Mouse (Mus musculus): ENCODE measurements around the gene Gm17359. TPM values are rescaled to one million over a fixed set of nuclear protein-coding genes. Genes with fewer than 3 reads are reported as not detected.

The Gm17359 gene
- polyA plus RNA-seq, 1 experiment from 2014 or later, result not detected

- no peak overlapping the region for H3K4me2 ChIP-seq (replicated peaks)
- H3K9me3 ChIP-seq (ENCODE audit: control insufficient read depth, low read length), result no peaks in the 10 kb centered on the region
- ATAC-seq (ENCODE audit: low FRiP score) (no peak), DNase-seq (ENCODE audit: low spot score) (no peak)
- no peak overlapping the region for H3K4me3 ChIP-seq (replicated peaks; ENCODE audit: low read length)
- no peaks in the 10 kb centered on the region for H3K4me1 ChIP-seq (replicated peaks; ENCODE audit: control insufficient read depth, insufficient read depth, low read length)
- 89% methylated on average over 15 of the region's 15 CpGs for WGBS
- no peaks in the 10 kb centered on the region for H3K27me3 ChIP-seq (ENCODE audit: control insufficient read depth, insufficient read depth, low read length)
- H3K27ac ChIP-seq, result no peak overlapping the region
- H3K36me3 ChIP-seq (replicated peaks; ENCODE audit: control insufficient read depth, insufficient read depth), result no peaks in the 10 kb centered on the region
- H3K9ac ChIP-seq, result no peak overlapping the region
Observed at GRCm38 (mm10) chr3:79299401-79299800, 37.1 kb upstream of the Gm17359 start.

GRCm38 (mm10) chr3:79308605-79309004 is 27.9 kb upstream of the Gm17359 start:
- no peak for DNase-seq (ENCODE audit: low spot score)
- Histone ChIP-seq H3K27me3 (ENCODE audit: control insufficient read depth, insufficient read depth, low read length) (no peaks in the 10 kb centered on the region), H3K27ac (no peak overlapping the region), H3K4me2 (replicated peaks) (no peak overlapping the region), H3K36me3 (replicated peaks; ENCODE audit: control insufficient read depth, insufficient read depth) (no peaks in the 10 kb centered on the region), H3K4me1 (replicated peaks; ENCODE audit: control insufficient read depth, insufficient read depth, low read length) (no peaks in the 10 kb centered on the region), H3K9me3 (ENCODE audit: control insufficient read depth, low read length) (no peaks in the 10 kb centered on the region), H3K9ac (no peak overlapping the region), H3K4me3 (replicated peaks; ENCODE audit: low read length) (no peak overlapping the region)
- no peak for ATAC-seq (ENCODE audit: low FRiP score)
- WGBS, result 91% methylated on average over 4 of the region's 4 CpGs

DNA sequence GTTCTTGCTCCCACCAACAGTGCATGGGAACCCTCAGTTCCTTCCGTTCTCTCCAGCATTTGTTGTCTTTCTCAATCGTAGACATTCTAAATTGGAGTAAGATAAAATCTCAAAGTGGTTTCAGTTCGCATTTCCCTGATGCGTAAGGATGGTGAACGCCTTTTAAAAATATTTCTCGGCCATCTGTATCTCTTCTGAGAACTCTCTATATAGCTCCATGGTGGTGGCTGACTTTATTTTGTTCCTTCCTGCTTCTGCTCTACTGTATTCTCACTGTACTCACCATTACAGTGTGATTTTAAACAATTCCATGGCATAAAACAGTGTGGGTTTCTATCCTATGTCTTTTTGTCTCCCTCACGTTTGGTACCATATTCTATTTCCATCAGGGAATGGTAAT is 26.3 kb upstream of the Gm17359 start:
- Histone ChIP-seq H3K27me3 (ENCODE audit: control insufficient read depth, insufficient read depth, low read length) (no peaks in the 10 kb centered on the region), H3K36me3 (replicated peaks; ENCODE audit: control insufficient read depth, insufficient read depth) (no peaks in the 10 kb centered on the region), H3K4me3 (replicated peaks; ENCODE audit: low read length) (no peak overlapping the region), H3K9ac (no peak overlapping the region), H3K27ac (no peak overlapping the region), H3K4me1 (replicated peaks; ENCODE audit: control insufficient read depth, insufficient read depth, low read length) (peaks cover 9% of the 10 kb centered on the region), H3K4me2 (replicated peaks) (no peak overlapping the region), H3K9me3 (ENCODE audit: control insufficient read depth, low read length) (no peaks in the 10 kb centered on the region)
- ATAC-seq (ENCODE audit: low FRiP score) (no peak), DNase-seq (ENCODE audit: low spot score) (no peak)
- 82% methylated on average over 7 of the region's 7 CpGs for WGBS

- Histone ChIP-seq H3K27ac (no peak overlapping the region), H3K4me2 (replicated peaks) (no peak overlapping the region), H3K9ac (no peak overlapping the region), H3K9me3 (ENCODE audit: control insufficient read depth, low read length) (no peaks in the 10 kb centered on the region), H3K4me1 (replicated peaks; ENCODE audit: control insufficient read depth, insufficient read depth, low read length) (peaks cover 9% of the 10 kb centered on the region), H3K4me3 (replicated peaks; ENCODE audit: low read length) (no peak overlapping the region), H3K27me3 (ENCODE audit: control insufficient read depth, insufficient read depth, low read length) (no peaks in the 10 kb centered on the region), H3K36me3 (replicated peaks; ENCODE audit: control insufficient read depth, insufficient read depth) (no peaks in the 10 kb centered on the region)
- ATAC-seq (ENCODE audit: low FRiP score), result no peak
- no peak for DNase-seq (ENCODE audit: low spot score)
Observed at GRCm38 (mm10) chr3:79311895-79312294, 24.6 kb upstream of the Gm17359 start.

DNA sequence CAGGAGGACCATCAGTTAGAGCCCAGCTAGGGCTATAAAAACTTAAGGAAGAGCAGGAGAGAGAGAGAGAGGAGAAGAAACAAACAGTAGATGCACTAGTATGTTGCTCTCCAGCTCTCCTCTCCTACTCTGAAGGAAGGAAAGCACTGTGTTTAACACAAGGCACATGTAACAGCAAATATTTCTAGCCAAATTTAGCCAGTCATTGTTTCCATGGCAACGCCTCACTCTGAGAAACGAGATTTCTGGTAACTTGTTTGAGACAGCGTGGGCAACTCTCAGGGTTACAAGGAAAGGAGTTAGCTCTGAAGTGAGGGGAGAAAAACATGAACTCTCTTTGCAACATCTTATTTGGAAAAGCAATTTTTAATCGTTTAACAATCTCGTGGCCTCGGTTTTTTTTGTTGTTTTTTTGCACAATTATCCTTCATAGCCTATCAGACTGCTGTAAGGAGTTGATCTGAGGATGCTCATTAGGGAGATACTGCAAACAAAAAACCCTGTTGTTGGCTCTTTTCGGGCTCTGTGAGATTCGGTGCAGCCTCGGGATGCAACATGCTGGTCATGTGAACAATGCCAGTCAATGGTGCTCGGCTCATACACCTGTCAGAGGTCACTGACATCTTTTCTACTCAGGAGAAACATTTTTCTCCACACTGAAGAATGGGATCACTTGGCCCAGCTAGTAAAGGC is 22.3 kb upstream of the Gm17359 start:
- Histone ChIP-seq H3K9ac (no peak overlapping the region), H3K36me3 (replicated peaks; ENCODE audit: control insufficient read depth, insufficient read depth) (no peaks in the 10 kb centered on the region), H3K4me2 (replicated peaks) (no peak overlapping the region), H3K9me3 (ENCODE audit: control insufficient read depth, low read length) (no peaks in the 10 kb centered on the region), H3K4me3 (replicated peaks; ENCODE audit: low read length) (no peak overlapping the region), H3K27me3 (ENCODE audit: control insufficient read depth, insufficient read depth, low read length) (no peaks in the 10 kb centered on the region), H3K4me1 (replicated peaks; ENCODE audit: control insufficient read depth, insufficient read depth, low read length) (peaks cover 9% of the 10 kb centered on the region), H3K27ac (no peak overlapping the region)
- WGBS, result 42% methylated on average over 10 of the region's 10 CpGs
- ATAC-seq (ENCODE audit: low FRiP score) (no peak; the same call in 1 of the 2 replicates), DNase-seq (ENCODE audit: low spot score) (peak; percentile 74)

DNA sequence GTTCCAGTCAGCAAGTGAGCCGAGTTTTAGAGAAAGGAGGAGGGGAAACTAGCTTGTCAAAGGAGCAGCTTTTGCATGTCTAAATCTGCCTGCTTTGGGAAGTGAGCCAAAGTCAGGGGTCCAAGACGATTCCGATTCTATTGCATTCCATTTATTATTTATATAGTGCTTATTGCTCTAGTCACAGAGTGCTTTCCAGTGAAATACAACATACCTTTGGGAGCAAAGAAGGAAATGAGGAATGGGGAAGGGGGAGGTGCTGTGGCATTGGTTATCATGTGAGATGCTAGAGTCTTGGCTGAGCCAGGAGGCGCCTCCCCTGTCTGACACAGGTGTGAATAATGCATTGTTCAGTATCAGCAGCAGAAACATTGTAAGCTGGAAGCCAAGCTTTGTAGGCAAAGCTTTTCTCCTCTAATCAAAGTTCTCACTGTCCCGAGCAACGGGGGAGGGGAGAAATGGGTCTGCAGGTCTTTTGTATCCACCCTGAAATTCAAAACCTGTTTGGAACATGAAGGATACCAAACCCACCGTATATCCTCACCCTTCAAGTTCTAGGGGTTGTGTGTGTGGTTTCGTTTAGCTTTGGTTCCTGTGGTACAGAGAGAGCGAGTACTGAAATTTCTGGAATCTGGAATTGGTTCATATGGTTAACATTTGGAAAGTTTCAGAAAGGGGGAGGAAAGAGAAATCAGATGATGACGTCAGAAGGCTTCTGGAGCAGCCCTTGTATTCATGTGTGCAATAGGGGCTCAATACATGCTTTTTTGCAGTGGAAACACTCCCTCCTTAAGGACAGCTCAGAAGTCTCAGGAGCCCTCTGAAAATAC is 11.5 kb upstream of the Gm17359 start:
- Histone ChIP-seq H3K27me3 (ENCODE audit: control insufficient read depth, insufficient read depth, low read length) (no peaks in the 10 kb centered on the region), H3K36me3 (replicated peaks; ENCODE audit: control insufficient read depth, insufficient read depth) (no peaks in the 10 kb centered on the region), H3K4me3 (replicated peaks; ENCODE audit: low read length) (no peak overlapping the region), H3K27ac (0 out of 2 replicates have a peak overlapping the region, but pooled peaks have one; percentile 7), H3K4me2 (replicated peaks) (peak overlapping the region; percentile 15; the same call in 1 of the 2 replicates), H3K9me3 (ENCODE audit: control insufficient read depth, low read length) (no peaks in the 10 kb centered on the region), H3K4me1 (replicated peaks; ENCODE audit: control insufficient read depth, insufficient read depth, low read length) (peaks cover 16% of the 10 kb centered on the region; the same call in 1 of the 2 replicates), H3K9ac (no peak overlapping the region)
- WGBS, result 43% methylated on average over 10 of the region's 10 CpGs
- ATAC-seq (ENCODE audit: low FRiP score) (peak; percentile 70), DNase-seq (ENCODE audit: low spot score) (peak; percentile 61)

DNA sequence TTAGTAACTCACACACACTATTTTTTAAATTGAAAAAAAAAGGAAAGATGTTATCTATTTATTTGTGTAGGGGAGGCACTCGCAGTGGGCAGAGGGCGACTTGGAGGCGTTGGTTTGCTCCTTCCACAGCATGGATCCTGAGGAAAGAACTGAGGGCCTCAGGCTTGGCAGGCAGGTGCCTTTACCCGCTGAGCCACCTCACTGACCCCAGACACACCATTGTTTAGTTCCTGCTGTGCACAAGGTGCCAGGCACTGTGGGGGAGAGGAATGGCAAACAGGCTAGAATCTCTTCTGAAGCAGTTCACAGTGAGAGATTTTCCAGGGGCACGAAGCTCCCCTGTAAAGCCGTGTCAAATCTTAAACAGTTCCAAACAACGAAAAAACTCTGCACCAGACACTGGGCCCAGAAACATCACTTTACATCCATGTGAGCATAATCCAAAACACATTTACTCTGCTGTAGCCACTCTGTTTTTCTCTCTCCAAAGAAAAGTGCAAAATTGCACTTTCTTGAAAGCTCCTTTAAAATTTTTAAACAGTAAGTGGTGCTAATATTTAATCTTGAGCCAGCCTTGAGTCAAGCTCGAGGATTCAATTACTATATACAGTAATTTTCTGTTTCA is 6.7 kb upstream of the Gm17359 start:
- 18% methylated on average over 8 of the region's 8 CpGs for WGBS
- no peak overlapping the region for H3K4me2 ChIP-seq (replicated peaks)
- no peak overlapping the region for H3K4me3 ChIP-seq (replicated peaks; ENCODE audit: low read length)
- H3K27me3 ChIP-seq (ENCODE audit: control insufficient read depth, insufficient read depth, low read length), result no peaks in the 10 kb centered on the region
- no peak overlapping the region for H3K9ac ChIP-seq
- no peaks in the 10 kb centered on the region for H3K36me3 ChIP-seq (replicated peaks; ENCODE audit: control insufficient read depth, insufficient read depth)
- H3K4me1 ChIP-seq (replicated peaks; ENCODE audit: control insufficient read depth, insufficient read depth, low read length), result peaks cover 11% of the 10 kb centered on the region; the same call in 1 of the 2 replicates
- H3K27ac ChIP-seq, result no peak overlapping the region
- ATAC-seq (ENCODE audit: low FRiP score) (no peak), DNase-seq (ENCODE audit: low spot score) (no peak)
- no peaks in the 10 kb centered on the region for H3K9me3 ChIP-seq (ENCODE audit: control insufficient read depth, low read length)

- ATAC-seq (ENCODE audit: low FRiP score) (no peak), DNase-seq (ENCODE audit: low spot score) (no peak)
- H3K9ac ChIP-seq, result no peak overlapping the region
Observed at GRCm38 (mm10) chr3:79333051-79333450, 3.4 kb upstream of the Gm17359 start.

GRCm38 (mm10) chr3:79333643-79334200 is 2.7 kb upstream of the Gm17359 start:
- WGBS, result 96% methylated on average over 8 of the region's 8 CpGs

More at GRCm38 (mm10) chr3:79333051-79333450, 3.4 kb upstream of the Gm17359 start:
- Histone ChIP-seq H3K4me3 (replicated peaks; ENCODE audit: low read length) (no peak overlapping the region), H3K4me2 (replicated peaks) (no peak overlapping the region), H3K4me1 (replicated peaks; ENCODE audit: control insufficient read depth, insufficient read depth, low read length) (0 out of 2 replicates have a peak, but pooled peaks cover 3% of the 10 kb centered on the region), H3K27me3 (ENCODE audit: control insufficient read depth, insufficient read depth, low read length) (no peaks in the 10 kb centered on the region), H3K9me3 (ENCODE audit: control insufficient read depth, low read length) (no peaks in the 10 kb centered on the region), H3K36me3 (replicated peaks; ENCODE audit: control insufficient read depth, insufficient read depth) (no peaks in the 10 kb centered on the region), H3K27ac (no peak overlapping the region)
- 77% methylated on average over 7 of the region's 7 CpGs for WGBS

More at GRCm38 (mm10) chr3:79333643-79334200, 2.7 kb upstream of the Gm17359 start:
- Histone ChIP-seq H3K27ac (no peak overlapping the region), H3K4me2 (replicated peaks) (no peak overlapping the region), H3K4me3 (replicated peaks; ENCODE audit: low read length) (no peak overlapping the region), H3K27me3 (ENCODE audit: control insufficient read depth, insufficient read depth, low read length) (no peaks in the 10 kb centered on the region), H3K9ac (no peak overlapping the region), H3K36me3 (replicated peaks; ENCODE audit: control insufficient read depth, insufficient read depth) (no peaks in the 10 kb centered on the region), H3K4me1 (replicated peaks; ENCODE audit: control insufficient read depth, insufficient read depth, low read length) (0 out of 2 replicates have a peak, but pooled peaks cover 3% of the 10 kb centered on the region), H3K9me3 (ENCODE audit: control insufficient read depth, low read length) (no peaks in the 10 kb centered on the region)
- DNase-seq (ENCODE audit: low spot score), result no peak
- no peak for ATAC-seq (ENCODE audit: low FRiP score)
